Mouse (Mus musculus): ENCODE measurements around the gene Cabp7.
"Not testable (repeated sequence)": the region's sequence is repeated elsewhere in the genome, so short reads cannot be mapped to it uniquely, and the experiment has no call there.

Cabp7 gene

DNA sequence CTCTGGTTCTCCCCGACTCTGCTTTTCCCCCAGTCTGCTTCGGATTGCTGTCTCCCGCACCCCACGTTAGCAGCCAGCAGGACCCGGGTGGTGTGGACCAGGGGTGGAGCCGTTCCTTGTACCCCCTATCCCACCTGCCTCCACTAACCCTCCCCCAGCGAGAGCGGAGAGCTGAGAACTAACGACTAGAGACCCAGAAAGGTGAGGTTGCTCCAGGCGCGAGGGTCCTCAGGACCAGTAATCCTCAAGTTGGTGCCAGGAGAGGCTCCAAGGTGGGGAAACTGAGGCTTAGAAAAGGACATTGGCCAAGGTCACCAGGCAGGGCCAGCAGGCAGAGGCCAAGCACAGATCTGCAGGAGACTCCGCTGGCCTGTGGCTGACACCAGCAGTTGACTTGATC is 707 bp upstream of the Cabp7 start:
- peak; percentile 56 for DNase-seq (ENCODE audit: low read depth, low spot score)

DNA sequence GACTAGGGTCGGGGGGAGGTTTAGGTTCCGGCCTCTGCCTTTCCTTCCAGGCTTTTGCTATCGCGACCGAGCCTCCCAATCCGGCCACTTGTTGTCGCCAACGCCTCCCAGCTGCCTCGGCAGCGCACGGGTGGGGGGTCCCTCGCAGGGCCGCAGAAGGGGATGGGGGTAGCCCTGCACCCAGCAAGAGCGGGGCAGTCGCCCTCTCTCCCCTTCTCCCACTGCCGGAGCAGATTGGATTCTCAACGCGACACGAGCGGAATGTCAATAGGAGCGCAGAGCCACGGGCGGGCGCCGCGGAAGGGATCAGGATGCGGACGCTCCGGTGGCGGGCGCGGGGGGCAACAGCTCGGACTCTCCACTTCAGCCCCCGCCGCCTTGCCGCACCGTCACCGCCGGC is 609 bp downstream of the Cabp7 start:
- DNase-seq (ENCODE audit: low read depth, low spot score): peak; percentile 60

DNA sequence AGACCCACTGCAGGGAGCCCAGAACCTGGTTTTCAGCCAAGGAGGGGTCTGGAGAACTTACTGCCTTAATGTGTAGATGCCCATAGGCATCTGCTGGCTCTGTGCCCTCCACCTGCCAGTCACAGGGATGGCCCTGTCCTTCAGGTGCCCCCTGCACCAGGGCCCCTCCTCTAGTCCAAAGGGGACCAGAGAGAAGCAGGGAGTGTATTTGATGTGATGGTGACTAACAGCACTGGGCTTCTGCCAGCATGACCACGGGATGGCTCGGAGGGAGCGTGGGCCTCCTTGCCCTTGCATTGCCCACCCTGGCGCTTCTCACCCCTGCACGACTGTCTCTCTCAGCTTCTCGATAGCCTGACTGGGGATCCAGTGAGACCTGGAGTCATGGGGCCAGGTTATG is 1.9 kb downstream of the Cabp7 start:
- no peak for DNase-seq (ENCODE audit: low read depth, low spot score)

DNA sequence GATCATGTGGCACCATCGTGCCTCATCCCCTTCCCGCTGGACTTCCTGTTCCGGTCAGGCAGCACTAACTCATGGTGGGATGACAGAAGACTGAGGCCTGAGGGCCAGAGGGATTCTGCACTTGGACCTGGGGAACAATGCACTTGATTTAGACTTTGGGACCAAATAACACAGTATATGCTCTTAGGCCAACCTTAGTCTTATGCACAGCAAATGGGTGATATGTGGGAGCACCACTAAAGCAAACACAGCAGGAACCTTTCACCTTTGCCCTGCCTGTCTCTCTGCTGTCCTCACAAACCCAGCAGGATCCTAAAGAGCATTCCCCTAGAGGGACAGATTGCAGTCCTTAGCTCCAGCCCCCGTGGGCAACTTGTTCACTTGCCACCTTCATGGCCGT is 5.8 kb downstream of the Cabp7 start:
- DNase-seq (ENCODE audit: low read depth, low spot score): no peak

DNA sequence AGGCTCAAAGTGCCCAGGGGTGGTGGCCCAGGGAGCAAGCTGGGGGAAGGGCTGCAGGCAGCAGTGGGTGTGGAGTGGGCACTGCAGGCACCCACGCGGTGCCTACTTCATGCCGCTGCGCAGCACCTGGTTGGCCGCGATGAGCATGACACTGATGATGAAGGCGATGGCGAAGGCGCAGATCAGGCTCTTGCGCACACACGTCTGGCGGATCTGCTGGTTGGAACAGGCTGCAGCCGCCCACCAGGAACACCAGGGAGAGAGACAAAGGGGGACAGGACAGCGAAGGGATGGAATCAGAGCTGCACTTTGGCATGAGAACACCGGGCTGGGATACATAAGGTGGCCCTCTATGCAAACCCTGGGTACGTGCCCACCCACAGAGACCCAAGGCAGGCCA is 7.9 kb downstream of the Cabp7 start:
- no peak for DNase-seq (ENCODE audit: low read depth, low spot score)

DNA sequence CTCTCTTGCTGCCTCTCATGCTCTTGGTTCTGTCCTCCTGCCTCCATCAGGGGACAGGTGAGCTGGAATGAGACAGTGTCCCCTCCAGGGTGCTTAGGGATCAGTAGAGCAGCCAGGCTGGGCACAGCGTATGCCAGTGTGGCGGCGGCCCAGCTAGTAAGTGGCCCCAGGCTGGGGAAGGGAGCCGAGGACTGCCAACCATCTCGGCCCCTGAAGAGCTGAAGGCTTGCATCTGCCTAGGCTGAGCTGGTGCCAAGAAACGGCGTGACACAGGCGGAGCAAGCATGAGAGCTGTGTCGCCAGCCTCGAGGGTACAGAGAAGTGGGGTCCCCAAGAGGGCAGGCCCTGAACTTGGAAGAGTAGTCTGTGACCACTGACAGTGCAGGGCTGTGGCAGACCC is 8.9 kb downstream of the Cabp7 start:
- no peak for DNase-seq (ENCODE audit: low read depth, low spot score)

DNA sequence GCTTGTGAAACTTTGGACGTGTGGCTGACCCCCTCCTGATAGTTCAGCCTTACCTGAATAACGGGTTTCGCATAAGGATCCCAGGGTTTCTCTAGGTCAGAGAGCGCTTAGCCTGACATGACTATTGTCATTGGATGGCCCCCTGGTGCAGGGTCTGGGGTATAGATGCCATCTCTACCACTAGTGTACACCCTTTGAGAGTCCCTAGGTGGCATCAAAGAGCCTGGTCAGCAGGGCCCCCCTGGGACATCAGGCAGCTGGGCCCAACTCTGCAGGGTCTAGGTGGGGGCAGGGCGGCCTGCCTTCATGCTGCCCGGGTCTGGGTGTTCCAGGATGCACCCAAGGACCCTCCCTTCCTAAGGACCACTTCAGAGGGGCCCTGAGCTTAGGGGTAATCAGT is 10.2 kb downstream of the Cabp7 start:
- no peak for DNase-seq (ENCODE audit: low read depth, low spot score)

DNA sequence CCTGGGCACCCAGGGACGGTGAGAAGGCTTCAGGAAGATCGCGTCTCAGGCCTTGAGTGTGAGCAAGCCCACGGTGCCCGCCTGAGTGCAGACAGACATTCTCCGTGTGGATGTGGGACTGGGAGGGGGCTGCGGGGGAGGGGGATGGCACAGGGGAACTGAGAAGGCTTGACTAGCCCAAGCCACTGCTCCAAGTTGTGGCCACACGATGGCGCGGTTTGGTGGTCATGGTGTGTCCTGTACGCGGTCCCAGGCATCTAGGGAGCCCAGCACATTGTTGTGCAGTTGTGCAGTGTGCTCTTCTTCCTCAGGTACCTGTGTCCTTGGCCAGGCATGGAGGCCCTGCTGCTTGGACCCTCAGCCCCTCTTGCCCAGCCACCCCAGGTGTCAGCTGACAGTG is 12.4 kb downstream of the Cabp7 start:
- peak; percentile 71 for DNase-seq (ENCODE audit: low read depth, low spot score)

DNA sequence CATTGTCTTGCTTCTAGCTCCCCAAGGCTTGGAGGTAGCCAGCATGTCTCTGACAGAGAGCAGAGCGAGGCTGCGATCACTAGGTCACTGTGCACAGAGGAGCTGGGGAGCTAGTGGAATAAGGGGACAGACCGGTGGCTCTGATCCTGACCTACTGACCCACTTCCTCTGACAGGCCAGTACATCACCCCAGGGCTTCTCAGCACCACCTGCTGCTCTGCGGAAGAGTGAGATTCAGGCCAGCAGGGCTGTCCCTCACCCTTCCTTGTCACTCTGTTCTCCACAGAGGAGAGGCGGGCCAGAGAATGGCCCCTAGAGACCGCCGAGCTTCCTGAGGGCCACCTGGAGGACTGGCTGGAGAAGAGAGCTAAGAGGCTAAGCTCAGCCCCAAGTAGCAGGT is 14.8 kb downstream of the Cabp7 start:
- no peak for DNase-seq (ENCODE audit: low read depth, low spot score)

DNA sequence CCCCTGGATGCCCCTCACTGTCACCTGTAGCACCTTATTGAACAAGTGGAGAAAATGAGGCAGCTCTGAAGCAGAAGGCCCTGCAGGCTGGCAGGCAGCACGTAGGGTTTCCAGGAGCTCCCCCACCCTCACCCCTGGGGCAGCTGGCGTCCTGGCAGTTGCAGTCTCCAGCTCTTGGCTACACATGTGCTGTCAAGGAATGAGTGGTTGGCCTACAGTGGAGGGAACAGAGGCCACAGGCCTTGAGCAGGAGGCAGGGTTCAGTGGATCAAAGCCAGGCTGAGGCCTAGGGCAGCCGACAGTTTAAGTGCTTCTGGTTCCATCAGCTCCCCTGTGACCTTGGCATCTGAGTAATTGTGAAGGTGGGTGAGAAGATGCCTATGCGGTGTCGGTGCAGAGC is 15.7 kb downstream of the Cabp7 start:
- no peak for DNase-seq (ENCODE audit: low read depth, low spot score)

DNA sequence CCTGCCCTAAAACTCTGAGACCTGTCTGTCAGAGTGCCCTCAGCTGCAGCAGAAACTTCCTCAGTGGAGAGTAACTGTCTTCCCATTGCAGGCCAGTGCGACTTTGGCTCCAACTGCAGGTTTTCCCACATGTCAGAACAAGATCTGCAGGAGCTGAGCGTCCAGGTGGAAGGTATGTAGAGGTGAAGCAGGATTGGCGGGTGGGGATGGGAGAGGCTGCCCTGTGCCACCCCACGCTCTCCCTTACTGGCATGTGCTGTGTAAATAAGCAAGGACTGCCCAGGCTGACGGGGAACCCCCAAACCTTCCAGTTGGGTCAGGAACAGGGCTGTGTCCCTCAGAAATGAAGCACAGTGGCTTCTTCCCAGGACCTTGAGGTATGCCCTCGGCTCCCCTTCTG is 16.5 kb downstream of the Cabp7 start:
- no peak for DNase-seq (ENCODE audit: low read depth, low spot score)

DNA sequence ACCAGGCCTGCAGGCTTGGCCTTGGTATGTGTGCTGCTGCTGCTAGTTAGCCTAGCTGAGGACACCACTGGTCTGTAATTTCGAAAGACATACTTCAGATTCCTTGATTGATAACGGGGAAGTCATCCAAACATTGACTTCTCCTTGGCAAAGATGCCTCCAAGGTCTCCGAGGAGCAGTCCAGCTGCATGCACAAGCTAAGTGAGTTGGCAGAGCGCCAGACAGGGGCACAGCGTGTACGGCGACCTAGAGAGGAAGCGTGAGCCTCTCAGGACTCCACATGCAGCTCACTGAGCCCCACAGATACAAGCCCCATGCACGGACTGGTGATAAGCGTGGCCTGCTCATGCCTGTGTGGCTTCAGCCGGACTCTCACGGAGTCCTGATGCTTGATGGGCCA is 17.0 kb downstream of the Cabp7 start:
- no peak for DNase-seq (ENCODE audit: low read depth, low spot score)

DNA sequence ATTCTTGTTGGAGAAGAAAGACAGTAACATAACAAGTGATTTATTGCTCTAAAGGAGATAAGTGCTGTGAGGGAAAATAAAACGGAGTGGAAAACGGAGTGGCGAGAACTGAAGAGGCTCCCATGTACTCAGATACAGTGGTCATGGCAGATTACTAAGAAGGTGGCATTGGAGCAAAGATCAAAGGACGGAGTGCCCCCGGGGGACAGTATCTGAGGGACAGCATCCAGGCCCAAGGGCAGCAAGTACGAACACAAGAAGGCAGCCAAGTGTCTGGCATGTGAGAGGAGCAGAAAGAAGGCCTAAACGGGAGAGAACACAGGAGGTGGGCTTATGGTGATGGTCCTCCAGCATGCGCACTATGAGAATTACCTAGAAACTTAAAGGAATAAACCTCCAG is 24.9 kb downstream of the Cabp7 start:
- no peak for DNase-seq (ENCODE audit: low read depth, low spot score)

DNA sequence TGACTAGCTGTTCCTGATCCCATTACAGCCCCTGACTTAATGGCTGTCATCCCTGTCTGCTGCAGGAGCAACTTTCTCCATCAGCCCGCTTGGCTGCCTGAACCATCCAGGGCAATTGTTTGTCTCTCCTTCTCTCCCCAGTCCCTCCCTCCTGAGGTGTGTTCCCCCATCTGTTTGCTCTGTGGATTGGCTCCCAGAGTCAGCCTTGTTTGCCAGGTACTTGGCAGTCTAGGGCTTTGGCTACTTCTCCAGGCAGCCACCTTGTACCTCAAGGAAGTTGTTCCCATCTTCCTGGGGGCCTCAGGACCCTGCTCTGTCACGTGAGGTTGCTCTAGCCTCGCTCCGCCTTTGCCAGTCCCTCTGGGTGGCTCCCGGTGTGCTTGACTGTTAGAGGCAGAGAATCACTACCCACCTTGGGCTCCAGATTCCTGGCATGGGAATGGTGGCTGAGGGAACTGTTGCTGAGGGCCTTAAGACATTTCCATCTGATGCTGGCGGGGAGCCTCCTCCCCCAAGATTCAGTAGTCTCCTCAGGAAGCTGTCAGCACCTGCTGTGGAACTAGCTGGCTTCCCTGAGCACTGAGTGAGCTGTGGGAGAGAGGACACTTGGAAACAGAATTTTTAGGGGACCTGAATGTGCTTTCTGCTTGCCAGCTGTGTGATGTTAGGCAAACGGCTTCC is 25.5 kb downstream of the Cabp7 start:
- no peak for DNase-seq (ENCODE audit: low read depth, low spot score)

DNA sequence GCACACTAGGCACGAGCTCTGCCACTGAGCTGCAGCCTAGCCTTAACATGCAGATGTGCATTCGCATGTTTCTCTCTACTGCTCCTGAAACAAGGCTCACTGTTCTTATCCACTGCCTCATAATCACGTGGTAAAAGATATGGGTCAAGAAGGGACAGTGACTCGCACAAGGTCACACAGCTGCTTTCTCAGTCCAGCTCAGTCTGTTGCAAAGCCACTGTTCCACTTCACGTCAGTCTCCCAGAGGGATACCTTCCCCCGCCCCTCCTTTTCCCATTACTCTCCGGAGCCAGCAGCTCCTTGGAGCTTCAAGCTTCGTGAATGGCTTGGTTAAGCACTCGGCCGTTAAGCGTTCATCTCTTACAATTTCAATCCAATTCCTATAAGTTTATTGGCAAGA is 26.2 kb downstream of the Cabp7 start:
- no peak for DNase-seq (ENCODE audit: low read depth, low spot score)

DNA sequence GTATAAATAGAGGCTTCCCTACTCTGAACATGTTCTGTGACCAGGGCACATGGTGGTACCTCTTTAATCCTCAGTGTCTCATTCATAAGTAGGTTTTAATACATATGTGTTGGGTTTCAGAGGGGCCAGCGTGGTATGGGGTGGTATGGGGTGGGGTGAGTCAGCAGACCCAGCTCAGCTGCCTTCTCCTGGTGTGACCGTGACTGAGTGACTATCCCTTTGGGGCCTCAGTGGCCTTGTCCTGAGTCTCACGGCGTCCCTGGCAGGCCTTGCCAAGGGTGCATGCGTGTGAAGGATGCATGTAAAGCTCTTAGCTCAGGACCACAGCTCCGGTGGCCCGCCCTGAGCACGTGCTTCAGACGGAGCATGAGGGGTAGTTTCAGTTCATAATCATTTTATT is 26.6 kb downstream of the Cabp7 start:
- no peak for DNase-seq (ENCODE audit: low read depth, low spot score)

DNA sequence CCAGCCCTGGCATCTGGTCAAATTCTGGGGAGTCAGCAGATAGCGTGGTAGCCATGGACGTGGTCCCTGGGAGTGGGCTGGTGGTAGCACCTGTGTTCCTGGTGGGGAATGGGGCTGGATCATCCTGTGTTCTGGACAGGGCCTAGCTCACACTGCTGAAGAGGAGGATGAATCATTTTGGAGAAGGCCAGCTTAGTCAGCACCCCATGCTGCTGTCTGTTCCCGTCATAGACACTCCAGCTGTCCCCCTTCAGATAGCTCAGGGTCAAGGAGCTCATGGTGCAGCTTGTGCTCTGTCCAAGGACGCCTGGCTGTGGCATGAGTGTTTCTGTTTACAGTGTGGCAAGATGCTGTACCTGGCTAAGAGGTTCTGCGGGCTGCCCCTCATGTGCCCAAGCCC is 28.0 kb downstream of the Cabp7 start:
- DNase-seq (ENCODE audit: low read depth, low spot score): no peak

DNA sequence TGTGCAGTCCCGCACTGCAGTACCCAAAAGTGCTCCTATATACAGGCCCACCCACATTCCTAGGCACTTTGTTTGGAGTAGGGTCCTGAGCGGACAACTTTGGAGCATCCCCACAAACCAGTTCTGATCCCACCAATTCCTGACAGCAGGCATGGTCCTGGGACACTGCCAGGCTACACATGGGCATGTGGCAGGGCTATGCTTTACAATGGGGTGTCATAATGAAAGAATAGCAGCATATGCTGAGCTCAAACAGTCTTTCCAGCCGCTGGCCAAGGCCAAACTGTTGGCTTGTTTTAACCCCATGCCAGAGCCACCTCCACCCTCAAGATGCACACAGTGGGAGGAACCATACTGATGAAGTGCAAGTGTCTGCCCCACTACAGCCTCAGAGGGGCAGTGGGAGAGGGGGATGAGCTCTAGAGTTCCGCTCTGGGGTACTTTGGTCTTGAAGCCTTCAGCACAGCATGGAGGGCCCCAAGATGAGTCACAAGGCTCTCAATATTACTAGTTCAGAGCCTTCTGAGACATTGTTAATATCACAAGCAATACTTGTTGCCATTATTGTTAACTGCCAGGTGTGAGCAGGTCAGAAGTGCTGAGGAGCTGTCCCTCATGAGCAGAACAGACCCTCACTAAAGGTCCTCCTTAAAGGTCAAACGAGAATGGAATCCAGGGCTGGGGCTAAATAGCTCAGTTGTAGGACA is 29.9 kb downstream of the Cabp7 start:
- no peak for DNase-seq (ENCODE audit: low read depth, low spot score)

DNA sequence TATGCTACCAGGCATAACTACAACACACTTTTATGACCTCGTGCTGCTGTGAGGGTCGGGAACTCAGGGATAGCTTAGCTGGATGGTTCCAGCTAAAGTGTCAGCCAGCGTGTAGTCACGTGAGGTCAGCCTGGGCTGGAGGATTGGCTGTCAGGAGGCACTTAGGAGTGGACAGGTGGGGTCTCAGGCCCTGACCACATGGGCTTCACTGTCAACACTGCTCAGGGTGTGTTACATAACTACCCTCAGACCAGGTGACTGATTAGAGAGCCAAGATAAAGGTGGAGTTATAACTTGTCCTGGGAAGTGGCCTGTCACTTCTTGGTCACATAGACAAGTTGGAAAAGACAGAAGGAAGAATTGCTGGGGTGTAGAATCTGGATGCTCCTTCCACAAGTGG is 31.0 kb downstream of the Cabp7 start:
- no peak for DNase-seq (ENCODE audit: low read depth, low spot score)

DNA sequence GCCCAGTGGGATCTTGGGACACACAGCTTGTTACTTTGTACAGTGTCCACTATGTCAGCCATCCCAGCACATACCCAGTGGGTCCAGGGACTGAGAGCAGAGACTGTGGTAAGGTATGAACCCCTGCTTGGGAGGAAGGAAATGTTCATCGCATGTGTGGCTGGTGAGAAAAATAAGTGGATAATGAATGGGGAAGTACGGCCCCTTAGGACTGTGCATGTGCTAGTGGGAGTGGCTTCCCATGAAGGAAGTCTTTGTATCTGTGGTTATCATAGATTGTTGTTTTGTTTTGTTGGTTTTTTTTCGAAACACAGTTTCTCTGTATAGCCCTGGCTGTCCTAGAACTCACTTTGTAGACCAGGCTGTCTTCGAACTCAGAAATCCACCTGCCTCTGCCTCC is 31.9 kb downstream of the Cabp7 start:
- no peak for DNase-seq (ENCODE audit: low read depth, low spot score)

DNA sequence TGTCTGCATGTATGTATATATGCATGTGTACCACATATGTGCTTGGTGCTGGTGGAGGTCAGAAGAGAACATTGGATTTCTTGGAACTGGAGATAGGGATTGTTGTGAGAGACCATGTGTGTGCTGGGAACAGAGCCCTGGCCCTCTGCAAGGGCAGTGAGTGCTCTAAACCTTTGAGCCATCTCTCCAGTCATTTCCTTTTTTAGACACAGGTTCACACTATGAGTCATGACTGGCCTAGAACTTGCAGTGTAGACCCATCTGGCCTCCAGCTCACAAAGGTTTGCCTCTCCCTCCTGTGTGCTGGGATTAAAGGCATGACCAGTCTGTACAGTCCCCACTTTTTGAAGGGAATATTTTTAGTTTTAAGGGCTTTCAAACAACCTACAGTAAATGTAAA is 33.8 kb downstream of the Cabp7 start:
- DNase-seq (ENCODE audit: low read depth, low spot score): no peak

DNA sequence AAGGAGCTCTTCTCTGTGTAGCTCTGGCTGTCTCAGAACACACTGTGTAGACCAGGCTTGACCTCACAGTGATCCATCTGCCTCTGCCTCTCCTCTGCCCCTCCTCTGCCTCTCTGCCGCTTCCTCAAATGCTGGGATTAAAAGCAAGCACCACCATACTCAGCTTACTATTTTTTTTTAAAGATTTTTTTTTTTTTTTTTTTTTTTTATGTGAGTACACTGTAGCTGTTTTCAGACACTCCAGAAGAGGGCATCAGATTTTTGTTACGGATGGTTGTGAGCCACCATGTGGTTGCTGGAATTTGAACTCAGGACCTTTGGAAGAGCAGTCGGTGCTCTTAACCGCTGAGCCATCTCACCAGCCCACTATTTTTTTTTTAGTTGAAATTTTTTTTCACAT is 36.4 kb downstream of the Cabp7 start:
- not testable (repeated sequence) for DNase-seq (ENCODE audit: low read depth, low spot score)

DNA sequence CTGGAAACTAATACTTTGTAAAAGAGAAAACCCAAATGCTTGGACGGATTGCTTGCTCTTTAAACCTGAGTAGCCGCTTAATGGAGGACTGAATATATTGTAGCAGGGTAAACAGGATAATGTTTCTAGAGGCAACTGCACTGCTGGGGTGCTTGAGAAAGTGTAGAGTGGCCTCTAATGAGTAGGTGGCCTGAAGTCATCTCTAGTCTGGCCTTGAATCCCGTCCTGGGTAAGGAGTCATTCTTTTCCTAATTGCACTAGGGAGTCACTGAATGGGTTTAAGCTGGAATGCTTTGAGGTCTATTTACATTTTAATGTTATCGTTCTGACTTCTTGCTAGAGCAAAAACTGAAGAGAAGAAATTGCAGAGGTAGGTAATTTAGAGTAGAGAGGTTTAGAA is 41.4 kb downstream of the Cabp7 start:
- DNase-seq (ENCODE audit: low read depth, low spot score): peak; percentile 66

Measured in R1 (cell line).